Mouse (Mus musculus) activated CD4-positive, CD25-positive, alpha-beta regulatory T cell, adult 4 months (primary cell): ENCODE measurements around the gene Stard5. TPM values are rescaled to one million over a fixed set of nuclear protein-coding genes. Genes with fewer than 3 reads are reported as not detected.
A peak's percentile ranks its signal among the peaks of the same experiment; 100 is the strongest.

Source experiments
- ATAC-seq: one replicate; pipeline ENCODE4 v1.8.0; 2017
- polyA plus RNA-seq, 2 experiments: library from polyadenylated mRNA; unstranded; fragments of 100-300 nt; shearing (Covaris generic); gene quantifications; one replicate each; pipeline ENCODE4 v1.2.1; 2017

The Stard5 gene
- polyA plus RNA-seq, 2 experiments from 2014 or later: 28.6 to 36.1 TPM

GRCm38 (mm10) chr7:83633856-83634255, 2.1 kb downstream of the Stard5 start:
- no peak for ATAC-seq

GRCm38 (mm10) chr7:83635726-83636125, 4.0 kb downstream of the Stard5 start:
- no peak for ATAC-seq

- ATAC-seq: no peak
Measured at GRCm38 (mm10) chr7:83636425-83636824, 4.7 kb downstream of the Stard5 start.

- no peak for ATAC-seq
Measured at GRCm38 (mm10) chr7:83637781-83638583, 6.2 kb downstream of the Stard5 start.

- ATAC-seq: peak; percentile 21
Measured at GRCm38 (mm10) chr7:83639084-83639483, 7.3 kb downstream of the Stard5 start.

- ATAC-seq: no peak
Measured at GRCm38 (mm10) chr7:83640581-83640980, 8.8 kb downstream of the Stard5 start.

GRCm38 (mm10) chr7:83641163-83641562, 9.4 kb downstream of the Stard5 start:
- ATAC-seq: no peak

GRCm38 (mm10) chr7:83643581-83643980, 11.8 kb downstream of the Stard5 start:
- ATAC-seq: no peak

- ATAC-seq: no peak
Measured at GRCm38 (mm10) chr7:83644761-83645160, 13.0 kb downstream of the Stard5 start.

GRCm38 (mm10) chr7:83645476-83645875, 13.7 kb downstream of the Stard5 start:
- ATAC-seq: no peak

- peak; percentile 41 for ATAC-seq
Measured at GRCm38 (mm10) chr7:83648807-83649206, 17.0 kb downstream of the Stard5 start.

- no peak for ATAC-seq
Measured at GRCm38 (mm10) chr7:83650638-83651037, 18.9 kb downstream of the Stard5 start.

- no peak for ATAC-seq
Measured at GRCm38 (mm10) chr7:83652498-83652897, 20.7 kb downstream of the Stard5 start.

- no peak for ATAC-seq
Measured at GRCm38 (mm10) chr7:83653605-83654051, 21.9 kb downstream of the Stard5 start.

GRCm38 (mm10) chr7:83654196-83654595, 22.4 kb downstream of the Stard5 start:
- no peak for ATAC-seq

GRCm38 (mm10) chr7:83654938-83655630, 23.3 kb downstream of the Stard5 start:
- peak; percentile 87 for ATAC-seq

- ATAC-seq: no peak
Measured at GRCm38 (mm10) chr7:83658716-83659115, 27.0 kb downstream of the Stard5 start.

- ATAC-seq: peak; percentile 45
Measured at GRCm38 (mm10) chr7:83659159-83660065, 27.7 kb downstream of the Stard5 start.

GRCm38 (mm10) chr7:83660273-83660691, 28.5 kb downstream of the Stard5 start:
- peak; percentile 82 for ATAC-seq

GRCm38 (mm10) chr7:83661031-83661430, 29.3 kb downstream of the Stard5 start:
- ATAC-seq: peak; percentile 9

GRCm38 (mm10) chr7:83661763-83662162, 30.0 kb downstream of the Stard5 start:
- no peak for ATAC-seq

GRCm38 (mm10) chr7:83662711-83663375, 31.1 kb downstream of the Stard5 start:
- ATAC-seq: no peak
